Mouse (Mus musculus): ENCODE data around the gene Mrpl1.

Mrpl1 gene

GRCm38 (mm10) chr5:96308086-96308485 lies 98.8 kb downstream of the Mrpl1 start:
- DNase-seq (ENCODE audit: inconsistent age in 2 of 2, low spot score in 1 of 2), result no peak

- DNase-seq (ENCODE audit: inconsistent age in 2 of 2, low spot score in 1 of 2), result no peak
Observed at GRCm38 (mm10) chr5:96308645-96309044, 99.4 kb downstream of the Mrpl1 start.

DNA sequence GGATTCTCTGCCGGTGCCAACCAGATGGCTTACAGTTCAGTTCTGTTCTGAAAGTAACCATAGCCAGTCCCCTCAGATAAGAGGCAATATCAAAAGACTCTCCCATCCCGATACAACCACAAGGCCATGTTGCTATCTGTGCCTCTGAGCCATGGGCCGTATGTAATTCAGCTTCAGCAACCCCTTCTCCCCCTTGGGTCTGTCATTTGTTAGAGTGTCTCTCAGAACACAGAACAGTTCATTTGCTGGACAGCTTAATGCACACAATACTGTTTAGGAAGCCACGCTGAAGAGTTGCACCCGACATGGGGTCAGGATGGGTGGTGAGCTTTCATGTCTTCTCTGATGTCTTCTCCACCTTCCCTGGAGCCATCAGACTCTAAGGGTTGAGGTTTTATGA lies 100.3 kb downstream of the Mrpl1 start:
- no peak for DNase-seq (ENCODE audit: inconsistent age in 2 of 2, low spot score in 1 of 2)

- no peak for DNase-seq (ENCODE audit: inconsistent age in 2 of 2, low spot score in 1 of 2)
Observed at GRCm38 (mm10) chr5:96311677-96312076, 102.4 kb downstream of the Mrpl1 start.
